Mouse (Mus musculus) CD8-positive naive resting alpha-beta T cell, adult 57 days (primary cell): ENCODE measurements around the gene Speer1. TPM values are rescaled to one million over a fixed set of nuclear protein-coding genes. Genes with fewer than 3 reads are reported as not detected.

Experiments
- total RNA-seq: library from RNA; stranded (reverse); gene quantifications from one replicate; pipeline ENCODE4 v1.2.4, GENCODE M21; 2023

Gene Speer1
- not detected for total RNA-seq

DNA sequence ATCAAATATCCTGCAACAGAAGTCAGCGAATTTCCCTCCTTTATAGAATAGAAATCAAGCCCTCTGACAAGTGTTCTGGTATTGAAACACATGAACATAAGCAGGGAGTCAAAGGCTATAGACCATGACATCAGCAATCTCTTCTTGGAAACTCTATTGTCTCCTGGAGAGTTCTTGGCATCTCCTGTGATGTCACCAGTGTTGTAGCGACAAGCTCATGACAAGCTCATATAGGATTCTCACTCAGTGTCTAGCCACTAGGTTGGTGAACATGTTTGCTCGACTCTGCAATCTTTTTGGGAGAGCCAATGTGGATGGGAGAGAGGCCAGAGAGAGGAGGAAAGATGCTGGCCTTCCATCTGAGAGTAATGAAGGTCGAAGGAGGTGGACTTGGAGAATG, at the start of gene Speer1:
Gene Speer1, plus strand, starts transcription at position 301 of the 400 bp plus-strand sequence.

Other genes with a start within 250 kb of the Speer1 start
- gene Gm8879, start 213.9 kb upstream of the Speer1 start, total RNA-seq = not detected
- gene Gm5861, start 158.4 kb upstream of the Speer1 start, total RNA-seq = not detected
- not detected for gene Gm8890, start 85.5 kb upstream of the Speer1 start, total RNA-seq
- gene Gm8897, start 74.9 kb downstream of the Speer1 start, total RNA-seq = not detected
- gene Gm8906, start 161.2 kb downstream of the Speer1 start, total RNA-seq = not detected